Mouse (Mus musculus): Measurements from ENCODE around the gene Rhno1. TPM values are rescaled to one million over a fixed set of nuclear protein-coding genes. Genes with fewer than 3 reads are reported as not detected.
"Not testable (repeated sequence)": the region's sequence is repeated elsewhere in the genome, so short reads cannot be mapped to it uniquely, and the experiment has no call there.

The Rhno1 gene
- polyA plus RNA-seq, 1 experiment, result 10.6 TPM

- H3K4me1 ChIP-seq (ENCODE audit: control insufficient read depth, insufficient read depth, low read length); H3K36me3 ChIP-seq (ENCODE audit: control insufficient read depth, insufficient read depth, low read length); H3K4me3 ChIP-seq (ENCODE audit: insufficient read depth, low read depth, low read length); DNase-seq; H3K27ac ChIP-seq (ENCODE audit: insufficient read depth, low read depth, low read length); H3K27me3 ChIP-seq (replicated peaks; ENCODE audit: control insufficient read depth, insufficient read depth, low read length): not testable (repeated sequence)
- peak; percentile 16; the same call in 1 of the 2 replicates for TF ChIP-seq CTCF (conservative IDR thresholded peaks at IDR 0.05; ENCODE audit: insufficient read depth, insufficient read length, low read depth, low read length)
- WGBS, result 57% methylated on average over 1 of the region's 1 CpGs
Observed at GRCm38 (mm10) chr6:128380594-128381167, 18.0 kb upstream of the Rhno1 start.

GRCm38 (mm10) chr6:128379636-128380035, 16.9 kb upstream of the Rhno1 start:
- DNase-seq, result no peak
- H3K27me3 ChIP-seq (replicated peaks; ENCODE audit: control insufficient read depth, insufficient read depth, low read length), result no peaks in the 10 kb centered on the region
- no peak overlapping the region for H3K27ac ChIP-seq (ENCODE audit: insufficient read depth, low read depth, low read length)
- TF ChIP-seq CTCF (conservative IDR thresholded peaks at IDR 0.05; ENCODE audit: insufficient read depth, insufficient read length, low read depth, low read length), result no peak
- no peak for TF ChIP-seq POLR2A (IDR thresholded peaks at IDR 0.05; ENCODE audit: low read depth, low read length)
- 82% methylated on average over 16 of the region's 16 CpGs for WGBS
- H3K4me1 ChIP-seq (ENCODE audit: control insufficient read depth, insufficient read depth, low read length), result no peaks in the 10 kb centered on the region
- H3K36me3 ChIP-seq (ENCODE audit: control insufficient read depth, insufficient read depth, low read length), result no peaks in the 10 kb centered on the region
- no peak overlapping the region for H3K4me3 ChIP-seq (ENCODE audit: insufficient read depth, low read depth, low read length)

- Histone ChIP-seq H3K4me1 (ENCODE audit: control insufficient read depth, insufficient read depth, low read length) (no peaks in the 10 kb centered on the region), H3K36me3 (ENCODE audit: control insufficient read depth, insufficient read depth, low read length) (no peaks in the 10 kb centered on the region), H3K27ac (ENCODE audit: insufficient read depth, low read depth, low read length) (no peak overlapping the region), H3K27me3 (replicated peaks; ENCODE audit: control insufficient read depth, insufficient read depth, low read length) (no peaks in the 10 kb centered on the region), H3K4me3 (ENCODE audit: insufficient read depth, low read depth, low read length) (no peak overlapping the region)
- 92% methylated on average over 17 of the region's 17 CpGs for WGBS
- no peak for DNase-seq
- TF ChIP-seq CTCF (conservative IDR thresholded peaks at IDR 0.05; ENCODE audit: insufficient read depth, insufficient read length, low read depth, low read length), result no peak
- TF ChIP-seq POLR2A (IDR thresholded peaks at IDR 0.05; ENCODE audit: low read depth, low read length), result no peak
Observed at GRCm38 (mm10) chr6:128376371-128377085, 13.8 kb upstream of the Rhno1 start.

GRCm38 (mm10) chr6:128375192-128375591, 12.5 kb upstream of the Rhno1 start, which contains the start of the genes Tex52 and Gm44596:
Gene Tex52, plus strand, starts transcription at chr6:128375456.
Gene Gm44596, plus strand, starts transcription at chr6:128375503.
- 58% methylated on average over 6 of the region's 6 CpGs for WGBS
- TF ChIP-seq CTCF (conservative IDR thresholded peaks at IDR 0.05; ENCODE audit: insufficient read depth, insufficient read length, low read depth, low read length), result no peak
- no peak for TF ChIP-seq POLR2A (IDR thresholded peaks at IDR 0.05; ENCODE audit: low read depth, low read length)
- peak; percentile 64 for DNase-seq

GRCm38 (mm10) chr6:128370040-128370439, 7.3 kb upstream of the Rhno1 start:
- no peak for TF ChIP-seq POLR2A (IDR thresholded peaks at IDR 0.05; ENCODE audit: low read depth, low read length)
- no peak for TF ChIP-seq CTCF (conservative IDR thresholded peaks at IDR 0.05; ENCODE audit: insufficient read depth, insufficient read length, low read depth, low read length)
- DNase-seq, result no peak
- 81% methylated on average over 5 of the region's 5 CpGs for whole genome bisulfite sequencing

More at GRCm38 (mm10) chr6:128375192-128375591, 12.5 kb upstream of the Rhno1 start, which contains the start of the genes Tex52 and Gm44596:
- Histone ChIP-seq H3K27ac (ENCODE audit: insufficient read depth, low read depth, low read length) (no peak within 1 kb of the TSS), H3K36me3 (ENCODE audit: control insufficient read depth, insufficient read depth, low read length) (no peaks in the 10 kb centered on the region), H3K4me1 (ENCODE audit: control insufficient read depth, insufficient read depth, low read length) (no peaks in the 10 kb centered on the region), H3K27me3 (replicated peaks; ENCODE audit: control insufficient read depth, insufficient read depth, low read length) (no peaks in the 10 kb centered on the region), H3K4me3 (ENCODE audit: insufficient read depth, low read depth, low read length) (no peak within 1 kb of the TSS)

GRCm38 (mm10) chr6:128366466-128366865, 3.8 kb upstream of the Rhno1 start:
- DNase-seq, result no peak
- Histone ChIP-seq H3K27me3 (replicated peaks; ENCODE audit: control insufficient read depth, insufficient read depth, low read length) (no peaks in the 10 kb centered on the region), H3K4me3 (ENCODE audit: insufficient read depth, low read depth, low read length) (no peak overlapping the region), H3K36me3 (ENCODE audit: control insufficient read depth, insufficient read depth, low read length) (no peaks in the 10 kb centered on the region), H3K4me1 (ENCODE audit: control insufficient read depth, insufficient read depth, low read length) (no peaks in the 10 kb centered on the region; the same call in 1 of the 2 replicates), H3K27ac (ENCODE audit: insufficient read depth, low read depth, low read length) (no peak overlapping the region)
- no peak for TF ChIP-seq CTCF (conservative IDR thresholded peaks at IDR 0.05; ENCODE audit: insufficient read depth, insufficient read length, low read depth, low read length)
- no peak for TF ChIP-seq POLR2A (IDR thresholded peaks at IDR 0.05; ENCODE audit: low read depth, low read length)
- WGBS, result 94% methylated on average over 5 of the region's 5 CpGs

More at GRCm38 (mm10) chr6:128370040-128370439, 7.3 kb upstream of the Rhno1 start:
- Histone ChIP-seq H3K27ac (ENCODE audit: insufficient read depth, low read depth, low read length) (no peak overlapping the region), H3K4me1 (ENCODE audit: control insufficient read depth, insufficient read depth, low read length) (no peaks in the 10 kb centered on the region), H3K4me3 (ENCODE audit: insufficient read depth, low read depth, low read length) (no peak overlapping the region), H3K27me3 (replicated peaks; ENCODE audit: control insufficient read depth, insufficient read depth, low read length) (no peaks in the 10 kb centered on the region), H3K36me3 (ENCODE audit: control insufficient read depth, insufficient read depth, low read length) (no peaks in the 10 kb centered on the region)

- DNase-seq, result no peak
- Histone ChIP-seq H3K4me3 (ENCODE audit: insufficient read depth, low read depth, low read length) (no peak overlapping the region), H3K27me3 (replicated peaks; ENCODE audit: control insufficient read depth, insufficient read depth, low read length) (no peaks in the 10 kb centered on the region), H3K4me1 (ENCODE audit: control insufficient read depth, insufficient read depth, low read length) (no peaks in the 10 kb centered on the region; the same call in 1 of the 2 replicates), H3K27ac (ENCODE audit: insufficient read depth, low read depth, low read length) (no peak overlapping the region), H3K36me3 (ENCODE audit: control insufficient read depth, insufficient read depth, low read length) (no peaks in the 10 kb centered on the region)
- no peak for TF ChIP-seq CTCF (conservative IDR thresholded peaks at IDR 0.05; ENCODE audit: insufficient read depth, insufficient read length, low read depth, low read length)
- TF ChIP-seq POLR2A (IDR thresholded peaks at IDR 0.05; ENCODE audit: low read depth, low read length), result no peak
- WGBS, result 80% methylated on average over 6 of the region's 6 CpGs
Observed at GRCm38 (mm10) chr6:128364721-128365120, 2.0 kb upstream of the Rhno1 start.
